Mouse (Mus musculus) heart, embryonic 15.5 days (tissue): ENCODE results near the gene Glis3. TPM values are rescaled to one million over a fixed set of nuclear protein-coding genes. Genes with fewer than 3 reads are reported as not detected.

ENCODE experiments used
- ATAC-seq: fragments of 200-750 bp; cut with Nextera tagmentation; replicated peaks from 2 replicates; pipeline ENCODE4 v1.8.0; 2017; ENCODE audit warnings: low read depth, moderate TSS enrichment; ENCODE audit not compliant: insufficient number of reproducible peaks, insufficient read depth, low FRiP score
- H3K27ac ChIP-seq: fragments of 300-500 bp; sonication (generic); 2 replicates; pipeline ENCODE4 v1.5.1; 2015; ENCODE audit warnings: mild to moderate bottlenecking, inconsistent platforms
- H3K27me3 ChIP-seq: fragments of 300-500 bp; sonication (generic); 2 replicates; pipeline ENCODE4 v1.6.1; 2015; ENCODE audit warnings: inconsistent platforms
- H3K36me3 ChIP-seq: fragments of 300-500 bp; sonication (generic); 2 replicates; pipeline ENCODE4 v1.6.1; 2015; ENCODE audit warnings: mild to moderate bottlenecking, inconsistent platforms
- H3K4me1 ChIP-seq: fragments of 300-500 bp; sonication (generic); replicated peaks from 2 replicates; pipeline ENCODE4 v1.6.1; 2015; ENCODE audit warnings: inconsistent platforms
- H3K4me2 ChIP-seq: fragments of 300-500 bp; sonication (generic); 2 replicates; pipeline ENCODE4 v1.6.1; 2015; ENCODE audit warnings: inconsistent platforms, mild to moderate bottlenecking, moderate library complexity
- H3K4me3 ChIP-seq: fragments of 300-500 bp; sonication (generic); 2 replicates; pipeline ENCODE4 v1.5.1; 2015; ENCODE audit warnings: mild to moderate bottlenecking, inconsistent platforms
- H3K9ac ChIP-seq: fragments of 300-500 bp; sonication (generic); 2 replicates; pipeline ENCODE4 v1.6.1; 2015; ENCODE audit warnings: mild to moderate bottlenecking, inconsistent platforms
- H3K9me3 ChIP-seq: fragments of 300-500 bp; sonication (generic); replicated peaks from 2 replicates; pipeline ENCODE4 v1.6.1; 2016; ENCODE audit warnings: inconsistent platforms
- WGBS: fragments of 180-500 bp; shearing (Covaris S2); methylation state at CpG from one replicate; pipeline ENCODE4 v1.1.7; 2015; ENCODE audit warnings: mixed read lengths; 5-methylcytosine and 5-hydroxymethylcytosine counted together
- polyA plus RNA-seq: library from polyadenylated mRNA; unstranded; fragments of >200 nt; fragmentation: Nextera tagmentation; extraction: Ambion mirVana; gene quantifications from 2 replicates; pipeline ENCODE4 v1.2.1, GENCODE M21; 2015

Glis3 gene
- polyA plus RNA-seq, 1 experiment from 2014 or later, result 0.87 TPM

DNA sequence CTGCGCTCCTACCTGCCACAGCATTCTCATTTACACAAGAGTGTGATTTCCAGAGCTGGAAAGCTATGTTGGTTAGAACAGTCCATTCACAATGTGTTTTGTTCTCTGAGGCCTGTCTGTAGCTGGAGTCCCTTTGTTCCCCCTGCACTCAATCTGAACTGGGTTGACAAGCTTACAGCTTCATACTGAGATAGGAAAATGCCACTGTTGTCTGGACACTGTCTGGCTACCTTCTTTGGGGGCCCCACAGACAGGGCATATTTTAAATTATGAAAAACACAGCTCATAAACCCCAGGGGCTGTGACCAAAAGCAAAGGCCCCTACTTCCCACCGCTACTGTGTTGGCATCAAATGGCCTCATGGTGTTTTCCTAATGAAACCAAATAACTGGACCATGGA is 402.8 kb downstream of the Glis3 start:
- 0 out of 2 replicates have a peak overlapping the region, but pooled peaks have one; percentile 2 for H3K27ac ChIP-seq
- 86% methylated on average over 2 of the region's 2 CpGs for WGBS
- no peaks in the 10 kb centered on the region for H3K9me3 ChIP-seq
- no peaks in the 10 kb centered on the region for H3K36me3 ChIP-seq
- 0 out of 2 replicates have a peak, but pooled peaks cover 7% of the 10 kb centered on the region for H3K4me1 ChIP-seq
- no peaks in the 10 kb centered on the region for H3K27me3 ChIP-seq
- ATAC-seq, result no peak
- no peak overlapping the region for H3K9ac ChIP-seq
- no peak overlapping the region for H3K4me3 ChIP-seq
- H3K4me2 ChIP-seq, result no peak overlapping the region

DNA sequence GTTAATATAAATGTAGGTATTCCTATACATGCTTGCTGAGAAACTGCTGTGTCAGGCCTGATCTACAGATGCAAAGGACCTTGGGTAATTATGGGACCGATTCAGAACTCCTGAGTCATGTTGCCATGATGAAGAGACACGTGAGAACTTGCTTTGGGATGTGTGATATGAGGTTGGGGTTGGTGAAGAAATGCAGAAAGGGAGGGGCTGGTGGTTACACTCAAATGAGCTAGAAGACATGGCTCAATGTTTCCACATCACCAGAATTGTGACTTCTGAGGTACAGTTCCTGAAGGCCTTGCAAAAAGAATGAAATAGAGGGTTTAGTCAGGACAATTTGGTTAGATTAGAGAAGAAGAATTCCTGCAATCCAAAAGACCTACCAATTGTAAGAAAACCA is 405.4 kb downstream of the Glis3 start:
- no peak overlapping the region for H3K4me2 ChIP-seq
- no peak overlapping the region for H3K27ac ChIP-seq
- no peak overlapping the region for H3K9ac ChIP-seq
- 79% methylated on average over 2 of the region's 2 CpGs for WGBS
- H3K4me1 ChIP-seq, result 0 out of 2 replicates have a peak, but pooled peaks cover 7% of the 10 kb centered on the region
- no peaks in the 10 kb centered on the region for H3K9me3 ChIP-seq
- H3K27me3 ChIP-seq, result no peaks in the 10 kb centered on the region
- H3K36me3 ChIP-seq, result no peaks in the 10 kb centered on the region
- ATAC-seq, result no peak
- H3K4me3 ChIP-seq, result no peak overlapping the region

DNA sequence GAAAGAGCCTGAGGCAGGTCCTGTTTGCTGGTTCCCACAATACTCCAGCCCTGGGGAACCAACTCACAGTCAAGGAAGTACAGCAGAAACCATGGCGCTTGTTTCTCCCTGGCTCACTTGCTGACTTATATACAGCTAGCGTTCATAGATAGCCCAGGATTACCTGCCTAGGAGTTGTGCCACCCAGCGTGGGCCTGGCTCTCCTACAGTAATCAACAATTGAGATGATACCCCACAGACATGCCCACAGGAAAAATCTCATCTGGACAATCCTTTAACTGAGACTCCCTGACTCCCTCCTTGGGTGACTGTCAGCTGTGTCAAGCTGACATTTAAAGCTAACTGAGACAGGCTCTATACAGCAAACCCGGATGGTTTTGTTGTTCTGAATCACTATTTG is 405.9 kb downstream of the Glis3 start:
- H3K9ac ChIP-seq, result no peak overlapping the region
- no peak for ATAC-seq
- no peaks in the 10 kb centered on the region for H3K27me3 ChIP-seq
- H3K4me1 ChIP-seq, result 0 out of 2 replicates have a peak, but pooled peaks cover 7% of the 10 kb centered on the region
- H3K4me2 ChIP-seq, result no peak overlapping the region
- no peak overlapping the region for H3K27ac ChIP-seq
- no peaks in the 10 kb centered on the region for H3K36me3 ChIP-seq
- 86% methylated on average over 4 of the region's 4 CpGs for WGBS
- H3K9me3 ChIP-seq, result no peaks in the 10 kb centered on the region
- no peak overlapping the region for H3K4me3 ChIP-seq

DNA sequence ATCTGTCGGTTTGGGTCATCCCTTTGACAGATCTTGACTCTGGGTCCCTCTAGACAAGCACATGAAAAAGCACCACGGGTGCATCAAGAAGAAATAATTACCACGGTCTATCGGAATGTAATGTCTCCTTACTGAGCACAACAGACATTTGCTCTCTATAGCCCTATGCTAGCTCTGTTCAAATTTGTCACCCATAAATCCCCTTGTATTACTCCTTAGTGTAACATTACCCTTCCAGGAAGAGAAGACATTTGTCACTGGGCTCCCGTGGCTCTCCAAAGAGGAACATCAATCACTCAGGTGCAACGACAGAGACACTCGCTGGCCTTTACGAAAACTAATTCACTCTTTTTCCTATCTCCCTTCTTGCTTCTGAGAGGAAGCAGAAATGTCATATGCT is 413.0 kb downstream of the Glis3 start:
- Histone ChIP-seq H3K27ac (no peak overlapping the region), H3K36me3 (no peaks in the 10 kb centered on the region), H3K9me3 (no peaks in the 10 kb centered on the region), H3K4me2 (no peak overlapping the region), H3K4me3 (no peak overlapping the region), H3K9ac (no peak overlapping the region), H3K4me1 (no peaks in the 10 kb centered on the region), H3K27me3 (no peaks in the 10 kb centered on the region)
- 81% methylated on average over 8 of the region's 8 CpGs for WGBS
- no peak for ATAC-seq

DNA sequence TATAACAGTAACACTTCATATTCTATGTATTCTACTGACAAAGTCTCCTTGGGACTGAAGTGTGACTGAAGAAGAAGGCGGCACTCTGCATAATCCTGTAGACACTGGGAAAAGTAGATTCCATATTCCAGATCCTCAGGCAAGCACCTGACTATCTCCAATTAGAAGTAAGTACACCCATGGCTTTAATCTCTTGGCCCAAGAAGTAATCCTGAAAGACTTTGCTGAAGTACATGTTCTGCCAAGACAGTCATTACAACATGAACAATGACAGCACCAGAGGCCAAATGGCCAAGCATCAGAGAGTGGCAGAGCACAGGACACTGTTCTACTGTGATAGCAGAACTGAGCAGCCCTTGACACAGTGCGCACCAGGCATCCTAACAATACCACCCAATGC is 414.1 kb downstream of the Glis3 start:
- Histone ChIP-seq H3K4me3 (no peak overlapping the region), H3K27ac (no peak overlapping the region), H3K36me3 (no peaks in the 10 kb centered on the region), H3K9me3 (no peaks in the 10 kb centered on the region), H3K27me3 (no peaks in the 10 kb centered on the region), H3K9ac (no peak overlapping the region), H3K4me1 (no peaks in the 10 kb centered on the region), H3K4me2 (no peak overlapping the region)
- 81% methylated on average over 2 of the region's 2 CpGs for WGBS
- no peak for ATAC-seq

DNA sequence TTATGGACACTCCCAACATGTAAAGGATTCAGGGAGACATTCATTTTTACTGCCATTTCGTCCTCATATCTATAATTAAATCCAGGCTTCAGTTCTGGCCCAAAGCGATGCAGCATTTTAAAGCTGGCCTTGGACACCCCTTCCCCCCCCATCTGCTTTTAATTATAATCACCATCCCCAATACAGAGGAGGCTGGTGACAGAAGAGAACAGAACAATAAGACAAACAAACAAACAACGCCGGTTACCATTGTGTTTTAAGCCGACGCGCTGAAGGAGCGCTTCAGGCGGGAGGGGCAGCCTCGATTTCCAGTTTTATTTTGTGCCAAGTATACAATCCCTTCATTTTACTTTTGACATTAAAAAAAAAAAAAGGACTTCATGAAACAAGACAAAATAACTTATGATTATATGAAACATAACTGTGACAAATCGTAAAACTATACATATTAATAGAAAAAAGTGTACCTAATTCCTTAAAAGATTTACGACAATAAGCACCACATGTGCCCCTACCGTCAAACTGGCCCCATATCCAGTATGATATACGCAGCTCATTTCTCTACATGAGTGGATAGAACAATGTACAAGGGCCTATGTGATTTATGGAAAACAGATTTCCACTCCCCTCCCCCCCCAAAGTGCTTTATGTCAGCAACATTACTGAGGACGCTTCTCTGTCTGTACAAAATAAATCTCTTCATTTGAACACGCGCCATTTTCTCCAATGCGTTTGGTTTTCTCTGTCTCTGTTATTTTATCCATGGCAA is 420.8 kb downstream of the Glis3 start:
- no peak overlapping the region for H3K27ac ChIP-seq
- H3K4me3 ChIP-seq, result no peak overlapping the region
- H3K9me3 ChIP-seq, result no peaks in the 10 kb centered on the region
- H3K4me2 ChIP-seq, result no peak overlapping the region
- H3K4me1 ChIP-seq, result no peaks in the 10 kb centered on the region
- no peak overlapping the region for H3K9ac ChIP-seq
- no peaks in the 10 kb centered on the region for H3K36me3 ChIP-seq
- ATAC-seq, result no peak
- 86% methylated on average over 18 of the region's 18 CpGs for WGBS
- H3K27me3 ChIP-seq, result no peaks in the 10 kb centered on the region

DNA sequence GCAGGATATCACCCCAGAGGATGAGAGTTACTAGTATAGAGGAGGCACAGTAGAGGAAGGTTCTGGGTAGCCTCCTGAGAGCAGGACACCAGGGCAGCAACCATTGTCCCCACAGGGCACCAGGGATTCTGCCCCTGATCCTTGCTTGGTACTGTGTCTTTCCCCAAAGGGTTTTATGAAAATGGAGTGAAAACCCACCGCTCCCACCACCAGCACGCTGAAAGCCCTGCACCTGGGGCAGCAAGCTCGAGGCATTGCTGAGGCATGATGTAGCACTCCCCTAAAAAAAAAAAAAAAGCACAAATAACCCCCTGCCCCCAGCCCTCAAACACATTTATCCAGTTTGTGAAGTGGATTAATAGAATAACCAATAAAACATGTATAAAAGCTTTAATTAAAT is 421.4 kb downstream of the Glis3 start:
- no peak overlapping the region for H3K4me3 ChIP-seq
- H3K9me3 ChIP-seq, result no peaks in the 10 kb centered on the region
- no peaks in the 10 kb centered on the region for H3K4me1 ChIP-seq
- 65% methylated on average over 3 of the region's 3 CpGs for WGBS
- no peaks in the 10 kb centered on the region for H3K27me3 ChIP-seq
- no peak overlapping the region for H3K9ac ChIP-seq
- H3K27ac ChIP-seq, result no peak overlapping the region
- no peak for ATAC-seq
- H3K4me2 ChIP-seq, result no peak overlapping the region
- H3K36me3 ChIP-seq, result no peaks in the 10 kb centered on the region

DNA sequence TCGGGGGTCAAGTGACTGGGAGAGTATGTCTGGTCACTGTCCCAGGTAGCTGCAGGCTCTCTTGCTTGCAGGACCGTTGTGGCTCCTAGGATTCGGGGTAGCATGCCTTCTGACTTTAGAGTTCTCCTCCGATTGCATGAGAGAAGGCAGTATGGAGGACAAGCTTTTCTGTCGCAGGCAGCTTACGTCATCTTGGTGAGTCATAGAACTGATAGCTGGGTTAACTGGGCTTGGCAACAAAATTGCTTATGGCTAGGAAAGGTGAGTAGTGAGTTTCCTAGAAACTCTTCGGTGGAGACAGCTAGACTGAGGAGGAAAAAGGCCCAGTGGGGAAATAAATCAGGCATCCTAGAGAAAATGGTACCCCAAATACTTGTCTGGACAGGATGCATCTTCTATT is 432.5 kb downstream of the Glis3 start:
- Histone ChIP-seq H3K27me3 (no peaks in the 10 kb centered on the region), H3K4me1 (no peaks in the 10 kb centered on the region), H3K27ac (no peak overlapping the region), H3K9me3 (no peaks in the 10 kb centered on the region), H3K9ac (no peak overlapping the region), H3K36me3 (no peaks in the 10 kb centered on the region), H3K4me3 (no peak overlapping the region), H3K4me2 (no peak overlapping the region)
- ATAC-seq, result no peak
- 78% methylated on average over 7 of the region's 7 CpGs for WGBS

DNA sequence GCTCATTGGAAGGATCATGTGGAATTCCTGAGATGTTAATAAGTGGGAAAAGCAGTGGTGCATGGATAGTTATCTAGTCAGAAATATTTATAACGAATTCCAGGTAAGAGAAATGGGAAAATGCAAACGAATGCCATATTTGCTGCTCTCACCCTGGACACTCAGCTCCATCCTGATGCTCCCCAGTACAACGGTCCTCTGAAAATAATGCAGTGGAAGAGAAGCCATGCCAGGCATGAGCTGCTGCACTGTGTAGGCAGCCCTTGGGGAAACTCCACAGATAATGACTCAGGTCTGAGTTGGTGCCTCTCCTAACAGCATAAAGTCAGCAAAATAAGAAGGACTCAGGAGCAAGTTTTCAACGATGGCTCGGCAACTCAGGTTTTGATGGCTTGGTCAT is 433.7 kb downstream of the Glis3 start:
- WGBS, result 83% methylated on average over 5 of the region's 5 CpGs
- Histone ChIP-seq H3K27me3 (no peaks in the 10 kb centered on the region), H3K9ac (no peak overlapping the region), H3K27ac (no peak overlapping the region), H3K4me1 (no peaks in the 10 kb centered on the region), H3K4me2 (no peak overlapping the region), H3K4me3 (no peak overlapping the region), H3K9me3 (no peaks in the 10 kb centered on the region), H3K36me3 (no peaks in the 10 kb centered on the region)
- ATAC-seq, result no peak

DNA sequence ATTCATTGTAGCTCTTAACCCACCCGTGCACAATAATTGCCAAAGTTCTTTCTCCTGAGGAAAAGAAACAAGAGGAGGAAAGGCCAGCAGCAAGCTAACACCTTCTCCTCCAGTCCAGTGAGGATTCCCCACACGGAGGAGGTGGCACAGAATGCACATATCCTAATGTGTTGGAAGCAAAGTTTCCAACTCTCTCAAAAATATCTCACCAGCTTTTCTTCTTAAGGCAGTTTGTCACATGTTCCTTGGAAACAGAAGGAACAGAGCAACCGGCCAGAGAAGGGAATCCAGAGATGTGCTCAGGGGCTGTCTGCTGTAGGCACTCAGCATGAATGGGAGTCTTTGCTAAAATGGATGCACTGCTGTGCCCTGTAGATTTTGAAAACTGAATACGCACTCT is 441.8 kb downstream of the Glis3 start:
- Histone ChIP-seq H3K4me2 (no peak overlapping the region), H3K9ac (no peak overlapping the region), H3K9me3 (no peaks in the 10 kb centered on the region), H3K36me3 (no peaks in the 10 kb centered on the region), H3K27me3 (no peaks in the 10 kb centered on the region), H3K27ac (no peak overlapping the region), H3K4me3 (no peak overlapping the region), H3K4me1 (no peaks in the 10 kb centered on the region)
- WGBS, result 77% methylated on average over 4 of the region's 4 CpGs
- no peak for ATAC-seq

DNA sequence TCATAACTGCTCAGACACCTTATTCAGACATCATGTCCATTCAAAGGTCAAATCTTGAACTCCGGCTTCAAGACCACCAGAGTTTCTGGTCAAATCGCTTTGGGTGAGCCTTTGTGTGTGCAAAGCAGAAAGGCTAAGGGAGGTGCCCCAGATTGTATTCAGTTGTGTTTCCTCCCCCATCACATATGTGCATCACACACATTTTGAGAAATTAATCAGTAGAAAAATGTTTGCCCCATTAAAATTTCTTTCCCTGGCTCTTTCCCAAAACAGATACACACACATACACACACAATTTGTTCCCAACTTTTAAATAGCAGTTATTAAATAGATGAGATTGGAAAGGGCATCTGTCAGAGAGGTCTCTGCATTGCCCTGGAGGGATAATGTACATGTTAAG is 442.3 kb downstream of the Glis3 start:
- 84% methylated on average over 2 of the region's 2 CpGs for WGBS
- Histone ChIP-seq H3K27me3 (no peaks in the 10 kb centered on the region), H3K4me3 (no peak overlapping the region), H3K36me3 (no peaks in the 10 kb centered on the region), H3K4me2 (no peak overlapping the region), H3K9me3 (no peaks in the 10 kb centered on the region), H3K27ac (no peak overlapping the region), H3K9ac (no peak overlapping the region), H3K4me1 (no peaks in the 10 kb centered on the region)
- no peak for ATAC-seq

DNA sequence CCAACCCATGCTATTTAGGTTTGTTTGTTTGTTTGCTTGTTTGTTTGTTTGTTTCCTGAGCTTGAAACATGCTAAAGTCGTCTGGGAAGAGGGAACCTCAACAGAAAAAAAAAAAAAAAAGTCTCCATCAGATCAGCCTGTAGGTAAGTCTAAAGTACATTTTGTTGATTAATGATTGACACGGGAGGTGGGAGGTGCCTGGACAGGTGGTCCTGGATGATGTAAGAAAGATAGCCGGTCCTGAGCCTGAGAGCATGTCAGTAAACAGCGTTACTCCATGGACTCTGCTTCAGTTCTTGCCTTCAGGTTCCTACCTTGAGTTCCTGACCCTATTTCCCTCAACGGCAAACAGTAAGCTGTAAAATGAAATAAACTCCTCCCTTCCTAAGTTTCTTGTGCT is 444.3 kb downstream of the Glis3 start:
- Histone ChIP-seq H3K4me2 (no peak overlapping the region), H3K9ac (no peak overlapping the region), H3K27ac (no peak overlapping the region), H3K9me3 (no peaks in the 10 kb centered on the region), H3K4me1 (no peaks in the 10 kb centered on the region), H3K27me3 (no peaks in the 10 kb centered on the region), H3K4me3 (no peak overlapping the region), H3K36me3 (no peaks in the 10 kb centered on the region)
- no peak for ATAC-seq
- WGBS, result 75% methylated on average over 5 of the region's 5 CpGs
